Mouse (Mus musculus) layer of hippocampus, postnatal 25 days (tissue): ENCODE measurements around the gene Gm14325. TPM values are rescaled to one million over a fixed set of nuclear protein-coding genes. Genes with fewer than 3 reads are reported as not detected.
"Not testable (repeated sequence)": the region's sequence is repeated elsewhere in the genome, so short reads cannot be mapped to it uniquely, and the experiment has no call there.

Source experiments
- DNase-seq, 2 experiments: peaks; one replicate each; pipeline ENCODE4 v3.0.0; 2022; ENCODE audit warnings: mixed read lengths in 2 of 2, low spot score in 1 of 2; ENCODE audit errors: extremely low spot score in 1 of 2
- total RNA-seq, 2 experiments: library from RNA; stranded (reverse); gene quantifications; 2 replicates each; pipeline ENCODE4 v1.2.3; 2021

Gene Gm14325
- 100 to 1,000 TPM; 119 to 132 TPM for total RNA-seq

GRCm38 (mm10) chr2:177839901-177840663, at the start of gene Gm14325:
Gm14325 (minus strand) TSS chr2:177840336.
- DNase-seq = peak; percentile 52 to 53

GRCm38 (mm10) chr2:177887743-177888142, 47.6 kb upstream of the Gm14325 start:
- not testable (repeated sequence) for DNase-seq

GRCm38 (mm10) chr2:177862254-177862653, 22.1 kb upstream of the Gm14325 start:
- not testable (repeated sequence) for DNase-seq

- DNase-seq = not testable (repeated sequence)
Observed at GRCm38 (mm10) chr2:177843666-177844065, 3.5 kb upstream of the Gm14325 start.

- not testable (repeated sequence) for DNase-seq
Observed at GRCm38 (mm10) chr2:177836756-177837155, 3.4 kb downstream of the Gm14325 start.

- DNase-seq = not testable (repeated sequence)
Observed at GRCm38 (mm10) chr2:177835733-177836536, 4.2 kb downstream of the Gm14325 start.

GRCm38 (mm10) chr2:177821952-177822351, 18.2 kb downstream of the Gm14325 start:
- peak in 1 of 2 experiments; percentile 56 for DNase-seq

GRCm38 (mm10) chr2:177806170-177806569, 34.0 kb downstream of the Gm14325 start:
- not testable (repeated sequence) for DNase-seq

GRCm38 (mm10) chr2:177787351-177787750, 52.8 kb downstream of the Gm14325 start:
- DNase-seq = not testable (repeated sequence)

Other genes starting within 250 kb of the Gm14325 start
- 10 to 100 TPM; 33.0 to 39.9 TPM for gene Gm14322, start 81.0 kb downstream of the Gm14325 start, total RNA-seq
- 1 to 10 TPM; 6.4 to 7.5 TPM for gene Gm14327, start 56.8 kb upstream of the Gm14325 start, total RNA-seq
- gene Zfp972, start 85.3 kb upstream of the Gm14325 start, total RNA-seq = 1 to 10 TPM in 1 of 2 experiments, not detected in 1; 1.3 TPM
- 10 to 100 TPM; 54.2 to 59.1 TPM for gene Gm14326, start 117.0 kb upstream of the Gm14325 start, total RNA-seq
- gene Zfp971, start 182.9 kb upstream of the Gm14325 start, total RNA-seq = 10 to 100 TPM; 25.5 to 29.1 TPM
- gene Zfp931, start 238.1 kb upstream of the Gm14325 start, total RNA-seq = 10 to 100 TPM; 26.5 to 27.4 TPM